Mouse (Mus musculus): ENCODE results near the gene Fbxl17.
A peak's percentile ranks its signal among the peaks of the same experiment; 100 is the strongest.

The Fbxl17 gene

GRCm38 (mm10) chr17:63499636-63500155, at the start of gene Fbxl17:
Fbxl17 (minus strand) TSS chr17:63500017.
- peak; percentile 71 for DNase-seq (ENCODE audit: low spot score)

GRCm38 (mm10) chr17:63547465-63547864, 47.6 kb upstream of the Fbxl17 start:
- DNase-seq (ENCODE audit: low spot score): peak; percentile 9

DNA sequence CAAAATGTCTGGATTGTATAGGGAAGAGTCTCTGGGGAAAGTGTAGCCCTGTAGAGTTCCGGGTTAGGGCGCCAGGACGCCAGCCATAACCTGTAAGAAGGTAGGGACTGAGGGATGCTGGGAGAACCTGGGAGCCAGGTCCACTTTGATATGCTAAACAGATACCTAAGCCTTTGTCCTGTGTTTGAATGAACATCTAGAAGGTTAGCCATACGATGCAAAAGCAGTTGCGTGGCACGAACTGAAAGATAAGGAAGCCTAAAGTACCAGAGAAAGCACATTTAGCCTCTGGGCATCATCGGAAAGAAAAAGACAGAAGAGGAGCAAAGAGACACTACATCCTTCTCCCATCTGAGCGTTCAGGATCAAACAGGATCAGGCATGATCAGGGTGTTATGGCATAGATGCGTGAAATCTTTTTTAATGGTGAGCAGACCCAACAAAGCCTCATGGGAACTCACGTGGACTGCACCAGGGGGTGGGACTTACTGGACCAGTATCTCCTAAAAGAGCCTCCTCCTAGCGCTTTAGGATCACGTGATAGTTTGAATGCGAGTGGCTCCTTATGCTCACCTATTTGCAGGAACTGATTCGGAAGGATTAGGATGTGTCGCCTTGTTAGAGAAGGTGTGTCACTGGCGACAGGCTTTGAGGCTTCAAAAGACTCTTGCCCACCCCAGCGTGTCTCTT, 34.9 kb upstream of the Fbxl17 start:
- DNase-seq (ENCODE audit: low spot score): no peak

GRCm38 (mm10) chr17:63533074-63533836, 33.4 kb upstream of the Fbxl17 start:
- no peak for DNase-seq (ENCODE audit: low spot score)

DNA sequence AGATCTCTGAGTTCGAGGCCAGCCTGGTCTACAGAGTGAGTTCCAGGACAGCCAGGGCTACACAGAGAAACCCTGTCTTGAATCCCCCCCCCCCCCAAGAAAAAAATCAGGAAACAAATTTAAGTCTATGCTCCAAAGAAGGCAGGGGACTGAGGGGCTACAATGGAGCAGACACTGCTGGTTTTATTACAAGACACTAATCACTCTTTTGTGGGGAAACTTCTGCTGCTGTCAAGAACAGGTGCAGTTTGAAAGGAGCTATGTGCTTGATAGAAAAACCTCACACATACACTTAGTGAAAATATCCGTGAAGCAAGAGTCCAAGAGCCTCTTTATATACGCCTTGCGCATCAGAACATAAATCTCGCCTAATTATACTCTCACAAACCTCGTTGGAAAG, 29.7 kb upstream of the Fbxl17 start:
- DNase-seq (ENCODE audit: low spot score): no peak

DNA sequence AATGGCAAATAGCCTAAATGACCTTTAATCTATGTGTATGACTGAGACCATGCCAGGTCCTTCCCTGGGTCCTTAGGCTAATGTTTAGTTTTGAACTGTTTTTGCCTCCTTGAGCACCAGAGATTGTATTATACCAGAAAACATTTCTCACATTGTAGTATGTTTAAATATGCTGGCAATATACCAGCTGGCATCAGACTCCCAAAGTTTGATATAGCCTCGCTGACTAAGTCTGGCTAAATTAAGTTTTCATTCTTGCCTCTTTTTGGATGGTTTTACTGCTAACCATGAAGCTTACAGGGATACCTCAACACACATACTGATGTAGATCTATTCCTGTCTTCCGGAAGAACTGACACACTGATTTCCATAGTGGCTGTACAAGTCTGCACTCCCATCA, 20.9 kb upstream of the Fbxl17 start:
- no peak for DNase-seq (ENCODE audit: low spot score)

DNA sequence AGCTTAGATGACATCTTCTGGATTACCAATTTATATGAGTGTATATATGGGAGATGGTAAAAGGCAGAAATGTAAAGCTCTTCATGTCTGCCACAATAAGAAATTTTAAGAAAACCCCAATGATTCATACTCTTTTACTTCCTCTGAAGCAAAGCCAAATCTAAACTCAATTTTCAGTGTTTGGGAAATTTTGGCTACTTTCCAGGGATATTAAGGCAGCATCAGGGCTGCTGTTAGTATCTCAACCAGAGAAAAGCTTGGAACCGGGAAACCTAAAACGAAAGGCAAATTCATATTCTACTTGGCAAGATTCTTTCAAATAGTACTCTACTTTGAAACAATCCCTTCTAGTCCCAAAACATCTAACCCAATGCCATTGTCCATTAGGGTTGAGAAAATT, 10.6 kb upstream of the Fbxl17 start:
- no peak for DNase-seq (ENCODE audit: low spot score)

DNA sequence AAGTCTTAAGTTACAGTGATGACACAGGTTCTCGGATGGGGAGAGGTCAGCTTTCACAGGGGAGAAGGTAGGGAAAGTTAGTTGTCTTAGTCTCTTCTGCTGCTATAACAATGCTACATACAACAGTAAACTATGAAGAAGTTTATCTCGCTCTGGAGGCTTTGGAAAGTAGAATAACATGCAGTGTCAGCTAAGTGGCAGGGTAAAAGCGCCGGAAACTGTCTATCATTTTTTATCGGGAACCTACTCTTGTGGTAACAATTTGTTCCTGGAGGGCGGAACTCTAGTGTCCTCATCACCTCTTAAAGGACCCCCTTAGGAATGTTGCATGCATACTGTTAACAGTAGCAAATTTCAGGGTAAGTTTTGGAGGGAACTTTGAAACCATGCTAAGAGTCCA, 1.3 kb upstream of the Fbxl17 start:
- DNase-seq (ENCODE audit: low spot score): no peak

DNA sequence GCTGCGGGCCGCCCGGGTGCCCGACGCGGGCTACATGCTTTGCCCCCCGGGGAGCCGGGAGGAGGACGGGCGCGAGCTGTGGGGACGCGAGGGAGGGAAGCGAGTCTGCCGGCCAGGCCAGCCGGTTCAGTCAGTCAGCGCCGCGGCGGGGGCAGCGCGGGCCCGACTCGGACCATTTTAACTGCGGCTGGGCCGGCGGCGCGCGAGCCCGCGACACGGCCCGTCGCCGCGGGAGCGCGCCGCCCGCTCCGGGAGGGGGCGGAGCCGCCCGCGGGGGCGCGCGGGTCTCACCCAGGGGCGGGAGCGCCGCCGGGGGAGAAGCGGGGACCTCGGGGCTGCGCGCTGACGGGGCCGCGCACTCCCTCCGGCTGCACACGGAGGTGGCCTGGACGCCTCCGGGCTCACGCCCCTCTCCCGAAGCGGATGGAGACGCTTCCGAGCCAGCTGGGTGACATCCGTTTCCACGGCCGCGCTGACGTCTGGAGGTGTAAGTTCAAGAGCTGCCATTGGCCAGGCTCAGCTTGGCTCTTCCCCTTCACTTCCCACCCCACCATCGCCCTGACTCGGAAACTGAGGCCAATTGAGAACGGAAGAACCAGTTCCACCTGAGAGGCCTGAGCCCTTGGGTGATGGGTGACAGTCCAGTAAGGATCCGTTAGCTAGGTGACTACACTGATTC, 478 bp upstream of the Fbxl17 start:
- DNase-seq (ENCODE audit: low spot score): peak; percentile 86

DNA sequence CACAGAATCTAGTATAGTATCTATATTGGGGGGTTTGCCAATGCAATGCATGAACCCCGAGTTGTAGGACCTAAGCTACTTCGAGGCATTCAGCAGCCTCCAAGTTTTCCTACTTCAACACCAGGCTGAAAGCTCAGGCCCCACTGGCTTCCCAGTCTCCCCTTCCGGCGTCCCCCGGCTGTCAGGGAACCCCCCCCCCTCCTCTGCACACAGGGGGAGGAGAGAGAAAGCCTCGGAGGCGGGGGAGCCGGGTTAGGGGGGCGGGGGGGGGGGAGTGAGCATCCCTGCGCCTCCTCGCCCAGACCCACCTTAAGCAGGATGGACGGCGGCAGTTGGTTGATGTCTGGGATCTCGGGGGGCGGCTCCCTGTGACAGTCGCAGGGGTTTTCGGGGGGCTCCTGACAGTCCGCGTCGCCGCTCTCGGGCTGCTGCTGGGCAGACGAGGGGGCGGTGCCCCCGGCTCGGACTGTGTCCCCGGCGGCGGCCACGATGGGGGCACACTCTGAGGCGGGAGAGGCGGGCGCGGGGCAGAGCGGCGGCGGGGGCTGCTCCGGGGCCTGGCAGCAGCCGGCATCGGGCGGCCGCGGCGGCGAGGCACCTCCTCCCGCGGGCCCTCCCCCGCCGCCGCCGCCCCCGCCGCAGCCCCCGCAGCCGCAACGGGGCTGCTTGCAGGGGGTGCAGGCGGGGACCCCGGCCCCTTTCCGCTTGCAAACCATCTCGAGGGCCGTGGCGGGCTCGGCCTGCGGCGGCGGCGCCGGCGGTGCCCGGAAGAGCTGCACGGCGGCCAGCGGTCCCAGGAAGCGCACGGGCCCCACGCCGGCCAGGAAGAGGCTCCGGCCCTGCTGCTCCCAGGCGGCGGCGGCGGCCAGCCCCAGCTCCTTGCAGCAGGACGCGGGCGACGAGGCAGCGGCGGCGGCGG, 841 bp downstream of the Fbxl17 start:
- DNase-seq (ENCODE audit: low spot score): peak; percentile 33

DNA sequence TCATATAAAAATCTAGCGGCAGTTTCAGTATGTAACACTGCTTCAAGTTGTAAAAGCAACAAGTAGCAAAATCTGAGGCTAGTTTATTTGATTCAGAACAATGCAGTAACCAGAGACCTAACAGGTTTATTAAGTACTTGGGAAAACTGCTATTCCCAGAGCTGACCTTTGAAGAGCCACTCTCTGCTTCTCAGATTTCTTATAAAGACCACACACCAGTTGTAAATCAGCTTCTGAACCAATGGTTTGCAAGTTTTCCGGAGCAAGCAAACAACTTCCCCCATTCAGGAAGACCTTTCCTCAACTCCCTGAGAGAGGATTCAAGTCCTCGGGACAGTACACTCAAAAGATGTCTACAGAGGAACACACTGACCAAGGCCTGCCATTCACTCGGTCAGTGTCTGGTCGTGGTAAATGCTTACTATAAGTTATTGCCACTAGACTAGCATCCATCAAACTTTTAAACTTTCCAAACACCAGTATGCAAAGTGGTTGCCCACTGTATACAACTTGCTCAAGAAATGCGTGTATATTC, 1.6 kb downstream of the Fbxl17 start:
- no peak for DNase-seq (ENCODE audit: low spot score)

- no peak for DNase-seq (ENCODE audit: low spot score)
These were observed 2.5 kb downstream of the Fbxl17 start for GRCm38 (mm10) chr17:63497206-63497731.

DNA sequence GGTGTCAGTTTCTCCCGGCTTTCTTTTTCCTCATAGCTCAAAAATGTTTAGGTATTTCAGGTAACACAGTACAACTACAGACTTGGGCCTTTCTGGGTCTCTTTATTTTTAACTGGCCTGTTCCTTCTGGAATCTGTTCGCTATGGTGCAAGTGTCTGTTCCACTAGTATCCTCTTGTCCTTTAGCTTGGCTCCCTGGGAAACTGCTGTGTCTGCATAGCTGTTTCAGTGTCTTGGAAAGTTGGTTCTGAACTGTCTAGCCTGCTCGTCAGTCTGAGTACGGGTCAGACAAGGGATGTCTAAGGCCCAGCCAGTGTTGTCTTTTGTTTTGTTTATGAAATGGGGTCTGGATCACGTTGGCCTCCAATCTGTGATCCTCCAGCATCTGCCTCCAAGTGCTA, 3.7 kb downstream of the Fbxl17 start:
- DNase-seq (ENCODE audit: low spot score): no peak

- DNase-seq (ENCODE audit: low spot score): no peak
These were observed 5.8 kb downstream of the Fbxl17 start for GRCm38 (mm10) chr17:63493876-63494580.

DNA sequence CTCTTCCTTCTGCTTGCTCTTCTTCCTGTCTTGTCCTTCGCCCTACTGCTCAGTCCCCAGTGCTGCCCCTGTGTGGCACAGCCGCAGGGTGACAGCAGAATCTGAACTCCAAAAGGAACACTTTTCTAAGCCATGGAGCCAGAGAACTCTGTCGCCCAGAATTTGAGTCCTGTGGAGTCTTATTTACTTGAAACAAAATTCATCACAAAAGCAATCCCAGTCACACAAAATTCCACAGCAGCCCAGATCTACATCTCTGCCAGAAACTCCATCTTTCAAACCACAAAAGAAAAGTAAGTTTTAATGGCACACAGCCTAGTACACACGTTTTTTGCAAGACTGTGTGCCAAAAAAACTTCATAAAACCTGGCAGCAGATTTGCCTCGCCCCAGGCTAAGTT, 6.5 kb downstream of the Fbxl17 start:
- no peak for DNase-seq (ENCODE audit: low spot score)

GRCm38 (mm10) chr17:63492665-63493273, 7.0 kb downstream of the Fbxl17 start:
- DNase-seq (ENCODE audit: low spot score): no peak

- no peak for DNase-seq (ENCODE audit: low spot score)
These were observed 10.3 kb downstream of the Fbxl17 start for GRCm38 (mm10) chr17:63489525-63489924.

DNA sequence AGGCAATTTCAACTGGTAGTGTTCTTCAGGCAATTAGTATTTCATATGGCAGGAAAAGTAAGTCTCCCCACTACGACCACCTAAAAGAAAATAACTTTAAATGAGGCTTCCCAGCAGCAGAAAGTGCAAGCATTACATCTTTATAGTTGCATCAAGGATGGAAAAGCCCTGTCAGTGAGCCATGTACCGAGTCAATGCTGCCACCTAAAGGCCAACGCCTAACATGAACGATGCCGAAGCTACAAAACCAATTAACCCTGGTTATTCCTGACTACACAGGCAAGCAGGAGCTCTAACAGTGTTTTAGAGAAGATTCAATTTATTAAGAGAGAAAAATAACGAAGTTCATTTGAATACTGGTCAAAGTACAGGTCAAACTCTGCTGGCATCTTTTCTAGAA, 32.0 kb downstream of the Fbxl17 start:
- DNase-seq (ENCODE audit: low spot score): peak; percentile 61

- peak; percentile 37 for DNase-seq (ENCODE audit: low spot score)
These were observed 34.6 kb downstream of the Fbxl17 start for GRCm38 (mm10) chr17:63465239-63465638.

DNA sequence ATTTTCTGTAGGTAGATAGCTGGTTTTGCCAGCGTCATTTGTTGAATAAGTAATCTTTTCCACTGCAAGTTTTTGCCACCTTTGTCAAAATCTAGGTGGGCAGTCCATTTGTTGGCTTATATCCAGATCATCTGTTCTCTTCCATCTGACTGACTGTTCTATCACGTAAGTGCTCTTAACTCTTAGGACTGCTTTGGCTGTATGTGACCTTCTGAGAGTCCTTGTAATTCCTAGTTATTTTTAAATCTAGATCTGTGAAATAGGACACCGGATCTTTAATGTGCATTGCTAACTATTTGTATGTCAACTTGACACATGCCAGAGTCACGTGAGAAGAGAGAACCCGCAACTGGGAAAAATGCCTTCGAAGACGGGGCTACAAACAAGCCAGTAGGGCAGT, 37.3 kb downstream of the Fbxl17 start:
- no peak for DNase-seq (ENCODE audit: low spot score)
